Mouse (Mus musculus) layer of hippocampus, adult 18-20 months (tissue): Measurements from ENCODE around the gene Vps39. TPM values are rescaled to one million over a fixed set of nuclear protein-coding genes. Genes with fewer than 3 reads are reported as not detected.

Source experiments
- DNase-seq, 2 experiments: peaks; one replicate each; pipeline ENCODE4 v3.0.0; 2022; ENCODE audit warnings: low spot score in 2 of 2
- total RNA-seq, 2 experiments: library from RNA; stranded (reverse); gene quantifications; 2 replicates each; pipeline ENCODE4 v1.2.3; 2021

The Vps39 gene
- total RNA-seq, 2 experiments from 2014 or later = 68.2 to 80.9 TPM

DNA sequence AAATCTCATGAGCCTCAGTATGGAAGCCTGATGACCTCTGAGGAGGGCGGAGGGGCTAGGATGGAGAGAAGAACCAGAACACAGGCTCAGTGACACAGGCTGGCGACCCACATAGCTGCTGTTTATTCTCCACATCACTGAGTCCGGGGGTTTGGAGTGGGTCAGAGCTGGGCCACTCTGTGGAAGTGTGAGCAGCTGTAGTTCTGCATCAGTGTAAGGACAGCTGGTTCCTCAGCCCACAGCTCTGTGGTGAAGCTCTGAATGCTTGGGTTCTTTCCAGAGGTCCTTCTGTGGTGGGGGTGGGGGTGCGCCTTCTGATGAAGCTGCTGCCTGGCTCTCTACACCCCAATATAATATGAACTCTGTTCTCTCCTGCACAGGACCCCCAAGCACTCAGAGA is 53.1 kb downstream of the Vps39 start:
- no peak for DNase-seq

DNA sequence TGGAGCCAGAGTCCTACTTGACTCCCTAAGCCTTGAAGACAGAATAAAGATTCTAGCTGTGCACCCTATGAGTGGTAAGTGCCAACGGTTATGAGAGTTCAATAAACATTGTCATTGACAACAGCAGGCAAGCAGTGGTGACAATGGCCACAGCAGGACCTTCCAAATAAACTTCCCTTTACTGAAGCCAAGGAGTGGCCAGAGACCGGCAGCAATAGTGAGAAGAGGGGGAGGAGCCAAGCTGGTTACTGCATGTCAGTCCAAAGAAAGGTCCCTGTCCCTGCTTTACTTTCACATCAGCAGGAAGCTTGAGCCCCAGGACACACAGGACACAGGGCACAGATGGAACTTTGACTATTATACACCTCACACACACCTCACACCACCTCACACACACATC is 56.8 kb downstream of the Vps39 start:
- no peak for DNase-seq

DNA sequence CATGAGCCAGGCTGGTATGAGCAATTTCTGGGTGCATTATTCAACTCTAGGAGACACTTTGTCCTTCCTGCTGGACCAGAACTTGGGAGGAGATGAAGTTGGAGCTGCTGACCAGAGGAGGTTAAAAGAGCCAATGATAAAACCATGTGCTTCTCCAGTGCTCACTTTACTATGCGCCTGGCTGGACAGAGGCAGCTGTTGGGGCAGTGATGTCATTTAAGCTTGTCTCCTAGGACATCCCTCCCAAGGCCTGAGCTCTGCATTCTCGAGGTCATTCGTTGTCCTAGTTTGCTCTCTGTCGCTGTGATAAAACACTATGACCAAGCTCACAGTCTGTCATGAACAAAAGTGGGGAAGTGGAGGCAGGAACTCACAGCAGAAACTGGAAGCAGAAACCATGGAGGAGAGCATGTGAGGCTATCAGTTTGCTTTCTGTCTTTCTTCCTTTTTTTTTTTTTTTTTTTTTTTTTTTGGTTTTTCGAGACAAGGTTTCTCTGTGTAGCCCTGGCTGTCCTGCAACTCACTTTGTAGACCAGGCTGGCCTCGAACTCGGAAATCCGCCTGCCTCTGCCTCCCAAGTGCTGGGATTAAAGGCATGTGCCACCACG is 61.4 kb downstream of the Vps39 start:
- no peak for DNase-seq

DNA sequence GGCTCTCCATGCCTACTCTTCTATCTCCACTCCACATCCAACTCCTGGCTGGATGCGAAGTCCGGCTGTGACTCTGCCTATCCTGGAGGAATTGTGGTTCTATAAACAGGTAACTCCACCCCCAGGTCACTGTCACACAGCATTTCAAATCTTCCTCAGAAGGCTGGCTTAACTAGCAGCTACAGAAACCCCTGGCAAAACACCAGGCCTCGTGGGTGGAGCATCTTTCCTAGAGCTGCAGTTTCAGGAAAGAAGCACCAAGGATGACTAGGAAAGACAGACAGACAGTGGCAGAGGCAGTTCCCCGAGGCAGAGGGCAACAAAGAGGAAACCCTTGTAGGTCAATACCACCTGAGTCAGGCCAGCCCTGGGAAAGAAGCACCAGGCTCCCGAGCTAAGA is 63.9 kb downstream of the Vps39 start, which contains the start of gene Pla2g4d:
TSS of gene Pla2g4d (minus strand) at position 203 of the 400 bp plus-strand sequence.
- no peak for DNase-seq

DNA sequence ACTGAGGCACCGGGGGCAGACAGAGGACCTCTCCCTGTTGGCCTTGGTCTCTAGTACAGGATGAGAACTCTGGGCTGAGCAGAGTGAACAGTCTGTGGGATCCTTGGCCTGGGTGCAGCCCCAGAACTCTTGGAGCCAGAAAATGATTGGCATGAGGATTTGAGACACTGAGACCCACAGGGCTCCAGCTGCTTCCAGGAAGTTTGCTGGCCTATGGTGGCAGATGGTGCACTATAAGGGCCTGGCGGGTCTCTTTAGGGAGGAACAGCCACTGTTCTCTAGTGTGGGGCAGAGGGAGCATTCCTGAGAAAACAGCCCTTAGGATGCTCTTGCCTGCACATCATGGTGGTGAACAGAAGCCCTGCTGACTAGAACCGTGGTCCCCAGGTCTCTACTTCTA is 64.5 kb downstream of the Vps39 start:
- DNase-seq = no peak

DNA sequence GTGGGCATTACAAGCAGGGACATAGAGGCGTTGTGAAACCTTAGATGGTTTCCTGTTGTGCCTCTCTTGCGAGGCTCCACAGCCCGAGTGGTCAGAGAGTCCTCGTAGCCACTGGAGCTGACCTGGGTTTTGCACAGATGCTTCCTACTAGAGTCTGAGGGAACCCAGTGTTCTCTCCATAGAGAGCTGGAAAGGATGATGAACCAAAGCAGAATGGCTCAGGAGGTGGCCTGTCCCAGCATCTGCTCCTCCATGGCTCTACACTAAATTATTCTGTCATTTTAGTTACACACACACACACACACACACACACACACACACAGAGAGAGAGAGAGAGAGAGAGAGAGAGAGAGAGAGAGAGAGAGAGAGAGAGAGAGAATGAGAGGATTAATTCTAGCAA is 67.3 kb downstream of the Vps39 start:
- DNase-seq = no peak

DNA sequence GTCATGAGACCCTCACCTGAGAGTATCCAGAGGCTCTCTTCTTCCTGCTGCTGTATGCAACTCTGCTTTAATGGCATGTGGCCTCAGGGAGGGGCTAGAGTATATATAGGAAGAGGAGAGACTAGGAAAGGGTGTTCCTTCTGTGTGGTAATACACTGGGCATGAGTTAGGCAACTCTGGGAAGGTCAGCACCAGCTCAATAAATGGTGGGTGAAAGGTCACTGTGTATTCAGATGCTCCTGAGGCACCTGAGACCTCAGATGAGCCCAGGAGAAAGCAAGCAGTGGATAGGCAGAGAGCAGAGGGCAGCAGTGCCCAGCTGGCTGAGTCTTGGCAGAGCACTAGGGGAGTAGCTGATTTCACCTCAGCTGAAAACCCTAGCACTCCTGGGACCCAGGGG is 68.2 kb downstream of the Vps39 start:
- no peak for DNase-seq

DNA sequence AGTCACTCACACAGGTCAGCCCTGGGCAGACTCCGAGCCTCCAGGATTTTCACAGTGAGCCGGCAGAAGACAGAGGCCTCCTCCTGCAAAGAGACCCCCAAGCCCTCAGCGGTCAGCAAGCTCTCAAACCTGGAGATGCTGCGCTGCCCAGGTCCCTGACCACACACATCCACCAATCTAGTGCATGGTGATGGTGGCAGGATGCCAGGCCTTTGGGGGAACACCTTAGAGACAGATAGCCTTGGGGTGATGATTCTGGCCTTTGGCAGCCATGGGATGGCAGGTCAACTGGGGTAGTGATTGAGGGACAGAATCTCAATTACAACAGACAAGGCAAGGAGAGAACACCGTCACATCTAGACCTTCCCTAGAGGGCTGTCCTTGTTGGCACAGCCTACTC is 68.8 kb downstream of the Vps39 start:
- DNase-seq = no peak

DNA sequence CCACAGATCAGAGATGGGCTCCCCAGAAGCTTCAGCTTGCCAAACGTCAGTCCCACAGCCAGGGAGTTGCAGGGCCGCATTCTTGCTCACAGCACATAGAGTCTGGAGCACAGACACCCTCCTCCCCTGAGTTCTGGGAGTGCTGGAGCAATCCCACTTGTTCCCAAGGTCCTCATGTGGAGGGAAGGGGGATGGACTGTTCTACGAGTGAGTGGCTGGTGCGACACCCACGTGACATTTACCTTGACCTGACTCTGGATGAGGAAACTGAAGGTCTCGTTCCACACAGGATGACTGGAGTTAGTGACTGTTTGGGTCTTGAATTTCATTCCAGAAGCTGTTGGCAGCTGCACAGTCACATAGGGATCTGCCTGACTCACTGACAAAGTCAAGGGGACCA is 69.4 kb downstream of the Vps39 start:
- no peak for DNase-seq

DNA sequence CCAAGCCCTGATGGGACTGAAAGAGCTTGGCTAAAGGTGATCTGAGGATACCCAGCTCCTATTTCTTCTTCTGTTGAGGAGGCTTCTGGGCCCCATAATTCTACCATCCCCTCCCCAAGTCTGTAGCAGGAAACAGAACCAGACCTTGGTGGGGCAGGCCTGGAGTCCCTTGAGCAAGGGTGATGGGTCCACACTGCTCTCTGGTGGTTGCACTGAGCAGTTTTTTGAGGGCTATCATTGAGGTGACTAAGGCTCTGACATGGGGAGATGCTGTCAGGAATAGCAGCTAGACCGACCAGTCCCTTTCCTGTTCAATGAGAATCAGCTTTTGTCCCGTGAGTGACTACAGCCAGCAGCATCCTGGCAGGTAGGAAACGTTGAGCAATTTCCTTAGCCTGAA is 71.7 kb downstream of the Vps39 start:
- DNase-seq = no peak

DNA sequence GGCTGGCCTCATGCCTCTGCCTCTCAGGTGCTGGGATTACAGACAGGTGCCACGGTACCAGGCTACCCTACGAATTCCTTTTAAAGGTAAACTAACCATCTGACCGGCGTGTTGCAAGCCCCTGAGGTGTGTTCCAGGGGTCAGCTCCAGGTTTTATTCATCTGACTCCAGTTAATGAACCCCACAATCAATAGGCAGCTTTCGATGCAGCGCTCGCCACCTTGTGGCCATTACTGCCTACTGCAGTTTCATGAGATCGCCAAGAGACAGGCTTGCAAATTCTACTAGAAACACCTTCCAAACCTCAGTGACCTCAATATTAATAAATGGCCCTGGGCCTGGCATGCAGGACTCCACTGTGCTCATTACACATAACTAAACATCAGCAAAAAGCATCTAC is 73.0 kb downstream of the Vps39 start:
- DNase-seq = peak; percentile 45 to 77

DNA sequence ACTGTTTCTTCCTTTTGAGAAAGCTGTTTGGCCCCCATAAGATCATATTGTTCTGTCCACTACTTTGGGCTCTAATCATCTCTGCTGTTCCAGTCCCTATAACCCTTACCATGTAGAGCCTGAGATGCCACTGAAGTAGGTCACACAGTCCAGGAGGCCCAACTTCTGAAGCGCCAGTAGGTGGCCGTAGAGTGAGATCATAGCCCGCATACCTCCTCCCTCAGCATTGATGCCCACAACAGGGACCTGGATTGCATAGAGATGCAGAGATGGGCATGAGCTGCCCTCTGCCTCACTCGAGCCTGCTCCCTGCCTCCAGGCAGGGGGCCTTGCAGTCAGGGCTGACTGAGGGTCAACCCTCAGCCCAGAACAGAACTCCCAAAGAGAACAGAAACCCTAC is 76.0 kb downstream of the Vps39 start:
- no peak for DNase-seq

DNA sequence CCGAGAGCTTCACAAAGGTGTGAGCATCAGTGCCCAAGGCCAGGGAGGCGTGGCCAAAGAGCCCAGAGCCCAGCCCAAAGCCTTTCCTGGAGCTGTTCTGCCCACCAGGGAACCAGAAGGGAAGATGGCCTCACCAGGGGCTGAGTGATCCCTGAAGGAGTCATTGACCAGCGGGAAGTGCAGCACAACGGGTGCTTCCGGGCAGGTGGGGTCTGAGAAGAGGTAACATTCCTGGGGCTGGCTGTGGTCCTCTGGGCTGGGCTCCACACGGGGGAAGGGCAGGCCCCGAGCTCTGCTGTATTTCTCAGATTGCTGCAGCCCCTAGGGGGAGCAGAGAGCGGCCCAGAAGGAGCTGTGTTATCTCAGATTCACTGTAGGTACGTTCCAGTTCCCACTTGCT is 84.3 kb downstream of the Vps39 start:
- no peak for DNase-seq

Other genes starting within 250 kb of the Vps39 start
- 1 to 10 TPM; 8.5 to 8.9 TPM for gene Ehd4, start 198.5 kb downstream of the Vps39 start, total RNA-seq
- 10 to 100 TPM in 1 of 2 experiments, 1 to 10 TPM in 1; 9.8 to 10.6 TPM for gene Pla2g4e, start 107.8 kb downstream of the Vps39 start, total RNA-seq
- not detected for gene Pla2g4d, start 63.9 kb downstream of the Vps39 start, total RNA-seq
- gene Pla2g4f, start 39.0 kb downstream of the Vps39 start, total RNA-seq = not detected
- gene Ganc, start 50.8 kb upstream of the Vps39 start, total RNA-seq = 10 to 100 TPM; 12.0 to 13.7 TPM
- 10 to 100 TPM; 39.5 to 43.4 TPM for gene Tmem87a, start 51.0 kb upstream of the Vps39 start, total RNA-seq
- 10 to 100 TPM; 15.6 to 16.9 TPM for gene Capn3, start 102.9 kb upstream of the Vps39 start, total RNA-seq
- 100 to 1,000 TPM; 169 to 182 TPM for gene Zfp106, start 210.7 kb upstream of the Vps39 start, total RNA-seq
- 10 to 100 TPM; 15.4 to 19.2 TPM for gene Snap23, start 214.5 kb upstream of the Vps39 start, total RNA-seq